ENCODE assay signal across 8 mouse cellular contexts in genomic region chr12:80197343-80197742, GRCm38 (mm10).
DNase-seq lines count a peak whose midpoint lies in the region; ATAC-seq and TF ChIP-seq lines count a peak whose summit lies in the region.
"Had no signal": no experiment of that assay in that cellular context is flagged by ENCODE, and none has a peak within 500 bp of the region (broad histone marks: within the 10 kb centered on the region; RNA-seq: fewer than 3 reads in every experiment).

No protein-coding gene starts in this region.

- H3K9ac ChIP-seq in midbrain, embryonic 16.5 days (ENCODE audit: low read depth, low read length) = no peak overlapping the region
- H3K9ac ChIP-seq in liver, embryonic 11.5 days (ENCODE audit: low read depth, low read length) = no peak overlapping the region
- H3K9ac ChIP-seq: neural tube, embryonic 12.5 days had no signal

- H3K27me3 ChIP-seq in midbrain, embryonic 10.5 days (ENCODE audit: low read depth, poor library complexity, severe bottlenecking) = no peaks in the 10 kb centered on the region
- H3K27me3 ChIP-seq in midbrain, embryonic 16.5 days (ENCODE audit: control insufficient read depth, insufficient read depth, low read depth, low read length) = no peaks in the 10 kb centered on the region
- H3K27me3 ChIP-seq in liver, embryonic 11.5 days (replicated peaks; ENCODE audit: control insufficient read depth, insufficient read depth, low read length) = no peaks in the 10 kb centered on the region
- H3K27me3 ChIP-seq: neural tube, embryonic 12.5 days had no signal

- no peak overlapping the region for H3K4me2 ChIP-seq in midbrain, embryonic 16.5 days (ENCODE audit: low read length)
- H3K4me2 ChIP-seq in liver, embryonic 11.5 days = no peak overlapping the region
- H3K4me2 ChIP-seq: neural tube, embryonic 12.5 days had no signal

- TF ChIP-seq CTCF in bone marrow macrophage, adult 2 months (IDR thresholded peaks at IDR 0.05; ENCODE audit: low read depth, low read length) = peak; percentile 39; the same call in 1 of the 2 replicates

- ATAC-seq in midbrain, embryonic 16.5 days = no peak
- ATAC-seq in liver, embryonic 11.5 days (replicated peaks; ENCODE audit: low FRiP score) = no peak

- H3K4me3 ChIP-seq in midbrain, embryonic 10.5 days = no peak overlapping the region
- no peak overlapping the region for H3K4me3 ChIP-seq in midbrain, embryonic 16.5 days (ENCODE audit: low read depth, low read length)
- H3K4me3 ChIP-seq in bone marrow macrophage, adult 2 months (ENCODE audit: insufficient read depth, low read length) = no peak overlapping the region
- H3K4me3 ChIP-seq in liver, embryonic 11.5 days (ENCODE audit: low read depth, low read length) = no peak overlapping the region
- H3K4me3 ChIP-seq: neural tube, embryonic 12.5 days had no signal

- peak; percentile 63 for DNase-seq in midbrain, embryonic 10.5 days (ENCODE audit: low spot score)
- peak; percentile 31 for DNase-seq in MEL-GATA-1-ER (ENCODE audit: extremely low read depth, low read depth)
- DNase-seq in gastrocnemius, postnatal 10 days = peak; percentile 59
- peak; percentile 71 for DNase-seq in liver, embryonic 11.5 days (ENCODE audit: low spot score)
- DNase-seq in skeletal muscle tissue, adult 2 months (ENCODE audit: low read depth, low spot score) = peak; percentile 30

- 82% methylated on average over 10 of the region's 10 CpGs for WGBS in midbrain, embryonic 10.5 days
- 76% methylated on average over 10 of the region's 10 CpGs for WGBS in midbrain, embryonic 16.5 days
- 71% methylated on average over 10 of the region's 10 CpGs for WGBS in liver, embryonic 11.5 days

- no peak overlapping the region for H3K27ac ChIP-seq in midbrain, embryonic 10.5 days (replicated peaks)
- H3K27ac ChIP-seq in midbrain, embryonic 16.5 days (ENCODE audit: low read length) = no peak overlapping the region
- H3K27ac ChIP-seq in bone marrow macrophage, adult 2 months (ENCODE audit: insufficient read depth, low read depth, low read length) = no peak overlapping the region
- H3K27ac ChIP-seq in liver, embryonic 11.5 days (ENCODE audit: low read depth, low read length) = no peak overlapping the region
- H3K27ac ChIP-seq: neural tube, embryonic 12.5 days had no signal

- peaks cover 59% of the 10 kb centered on the region for H3K36me3 ChIP-seq in midbrain, embryonic 10.5 days
- peaks cover 2% of the 10 kb centered on the region; the same call in 1 of the 2 replicates for H3K36me3 ChIP-seq in midbrain, embryonic 16.5 days (ENCODE audit: control insufficient read depth, insufficient read depth, low read length)
- H3K36me3 ChIP-seq in liver, embryonic 11.5 days (ENCODE audit: control insufficient read depth, insufficient read depth, low read length) = peaks cover 10% of the 10 kb centered on the region

- 0 out of 2 replicates have a peak, but pooled peaks cover 5% of the 10 kb centered on the region for H3K9me3 ChIP-seq in midbrain, embryonic 10.5 days (replicated peaks)
- H3K9me3 ChIP-seq in midbrain, embryonic 16.5 days (replicated peaks; ENCODE audit: control insufficient read depth, low read length, poor library complexity, severe bottlenecking) = no peaks in the 10 kb centered on the region
- H3K9me3 ChIP-seq in liver, embryonic 11.5 days (ENCODE audit: control insufficient read depth, low read length) = no peaks in the 10 kb centered on the region; the same call in 1 of the 2 replicates

- no peaks in the 10 kb centered on the region for H3K4me1 ChIP-seq in midbrain, embryonic 10.5 days
- no peaks in the 10 kb centered on the region for H3K4me1 ChIP-seq in midbrain, embryonic 16.5 days (ENCODE audit: control insufficient read depth, insufficient read depth, low read length)
- H3K4me1 ChIP-seq in bone marrow macrophage, adult 2 months (ENCODE audit: control insufficient read depth, insufficient read depth, low read length) = 0 out of 2 replicates have a peak, but pooled peaks cover 4% of the 10 kb centered on the region
- H3K4me1 ChIP-seq in liver, embryonic 11.5 days (replicated peaks; ENCODE audit: control insufficient read depth, insufficient read depth, low read length) = no peaks in the 10 kb centered on the region
- H3K4me1 ChIP-seq: neural tube, embryonic 12.5 days had no signal

- no peak for TF ChIP-seq POLR2A in bone marrow macrophage, adult 2 months (IDR thresholded peaks at IDR 0.05; ENCODE audit: borderline replicate concordance, low read depth, low read length)
